Mouse (Mus musculus): ENCODE results near the gene Gm21292. TPM values are rescaled to one million over a fixed set of nuclear protein-coding genes. Genes with fewer than 3 reads are reported as not detected.

Gene Gm21292
- polyA plus RNA-seq (2014; fragmentation: Illumina TruSeq; extraction: RNeasy Lipid Tissue Mini Kit (QIAGEN cat#74804); ENCODE audit: low read depth, low replicate concordance), result not detected

GRCm38 (mm10) chrY:9133824-9134223, at the start of gene Gm21292:
Gm21292 (minus strand) TSS chrY:9133924.

Other genes with a start within 250 kb of the Gm21292 start
- not detected for gene Gm21721, start 68.3 kb upstream of the Gm21292 start, polyA plus RNA-seq (2014; fragmentation: Illumina TruSeq; extraction: RNeasy Lipid Tissue Mini Kit (QIAGEN cat#74804); ENCODE audit: low read depth, low replicate concordance)
- not detected for gene Gm21812, start 213.3 kb upstream of the Gm21292 start, polyA plus RNA-seq (2014; fragmentation: Illumina TruSeq; extraction: RNeasy Lipid Tissue Mini Kit (QIAGEN cat#74804); ENCODE audit: low read depth, low replicate concordance)